Mouse (Mus musculus) hindbrain, embryonic 11.5 days (tissue): ENCODE results near the gene Cuedc1. TPM values are rescaled to one million over a fixed set of nuclear protein-coding genes. Genes with fewer than 3 reads are reported as not detected.

Experiments used
- ATAC-seq: fragments of 200-750 bp; cut with Nextera tagmentation; 2 replicates; pipeline ENCODE4 v1.8.0; 2017; ENCODE audit warnings: mild to moderate bottlenecking, moderate TSS enrichment, moderate library complexity; ENCODE audit not compliant: low FRiP score
- DNase-seq: peaks from one replicate; pipeline ENCODE4 v3.0.0-alpha.2; 2015; ENCODE audit warnings: low spot score
- H3K27ac ChIP-seq: fragments of 300-500 bp; sonication (generic); 2 replicates; pipeline ENCODE4 v1.5.1; 2014; ENCODE audit warnings: mild to moderate bottlenecking, low read depth, low read length
- H3K27me3 ChIP-seq: fragments of 300-500 bp; sonication (generic); 2 replicates; pipeline ENCODE4 v1.6.1; 2014; ENCODE audit warnings: mild to moderate bottlenecking, low read length, moderate library complexity, mixed read lengths; ENCODE audit not compliant: control insufficient read depth, insufficient read depth
- H3K36me3 ChIP-seq: fragments of 300-500 bp; sonication (generic); 2 replicates; pipeline ENCODE4 v1.6.1; 2014; ENCODE audit warnings: mild to moderate bottlenecking, low read length, moderate library complexity, mixed read lengths; ENCODE audit not compliant: control insufficient read depth, insufficient read depth
- H3K4me1 ChIP-seq: fragments of 300-500 bp; sonication (generic); replicated peaks from 2 replicates; pipeline ENCODE4 v1.6.1; 2014; ENCODE audit warnings: low read length, mixed read lengths; ENCODE audit not compliant: control insufficient read depth, insufficient read depth
- H3K4me2 ChIP-seq: fragments of 300-500 bp; sonication (generic); replicated peaks from 2 replicates; pipeline ENCODE4 v1.6.1; 2014; ENCODE audit warnings: mild to moderate bottlenecking, low read depth, low read length
- H3K4me3 ChIP-seq: fragments of 300-500 bp; sonication (generic); 2 replicates; pipeline ENCODE4 v1.5.1; 2014; ENCODE audit warnings: low read depth, low read length
- H3K9ac ChIP-seq: fragments of 300-500 bp; sonication (generic); 2 replicates; pipeline ENCODE4 v1.6.1; 2014; ENCODE audit warnings: low read depth, low read length
- H3K9me3 ChIP-seq: fragments of 300-500 bp; sonication (generic); 2 replicates; pipeline ENCODE4 v1.6.1; 2016; ENCODE audit warnings: low read length; ENCODE audit not compliant: control insufficient read depth
- WGBS: fragments of 180-500 bp; shearing (Covaris S2); extraction: QIAGEN DNeasy Blood & Tissue Kit; methylation state at CpG from one replicate; pipeline ENCODE4 v1.1.7; 2014; 5-methylcytosine and 5-hydroxymethylcytosine counted together
- polyA plus RNA-seq: library from polyadenylated mRNA; unstranded; fragments of >200 nt; fragmentation: Nextera tagmentation; extraction: Ambion mirVana; gene quantifications from 2 replicates; pipeline ENCODE4 v1.2.1, GENCODE M21; 2014

The Cuedc1 gene
- polyA plus RNA-seq, 1 experiment from 2014 or later: 17.6 TPM

DNA sequence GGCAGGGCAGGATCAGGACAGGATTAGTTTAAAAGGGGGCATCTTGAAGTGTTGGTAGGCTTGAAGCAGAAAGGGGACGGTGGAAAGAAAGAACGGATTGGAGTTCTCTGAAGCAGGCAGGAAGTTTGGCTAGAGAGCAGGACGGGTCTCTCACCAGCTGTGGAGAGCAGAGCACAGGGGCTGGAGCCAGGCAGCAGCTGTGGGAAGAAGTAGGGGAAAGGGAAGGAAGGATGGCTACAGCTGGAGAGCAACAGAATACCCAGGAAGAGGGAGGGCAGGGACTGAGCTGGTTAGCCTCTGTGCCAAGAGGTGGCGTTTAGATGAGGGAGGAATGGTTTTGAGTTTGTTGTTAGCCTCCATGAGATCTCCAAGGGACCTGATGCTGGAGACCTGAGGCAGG lies 685 bp upstream of the Cuedc1 start:
- Histone ChIP-seq H3K27ac (no peak overlapping the region), H3K4me3 (no peak overlapping the region), H3K27me3 (no peaks in the 10 kb centered on the region), H3K9ac (no peak overlapping the region), H3K9me3 (no peaks in the 10 kb centered on the region), H3K4me2 (no peak overlapping the region), H3K4me1 (peaks cover 6% of the 10 kb centered on the region), H3K36me3 (no peaks in the 10 kb centered on the region)
- 15% methylated on average over 4 of the region's 4 CpGs for WGBS
- ATAC-seq (no peak), DNase-seq (no peak)

- Histone ChIP-seq H3K9me3 (no peaks in the 10 kb centered on the region), H3K27ac (peak overlapping the region; percentile 92), H3K27me3 (no peaks in the 10 kb centered on the region), H3K4me3 (peak overlapping the region; percentile 70), H3K4me1 (peaks cover 6% of the 10 kb centered on the region), H3K9ac (peak overlapping the region; percentile 96), H3K36me3 (no peaks in the 10 kb centered on the region), H3K4me2 (peak overlapping the region; percentile 77)
- ATAC-seq: peak; percentile 78
- DNase-seq: peak; percentile 85
- WGBS: 1% methylated on average over 62 of the region's 95 CpGs
Observed at GRCm38 (mm10) chr11:88098787-88099598, 1.1 kb downstream of the Cuedc1 start.

- DNase-seq (peak; percentile 76), ATAC-seq (peak; percentile 46)
- no peaks in the 10 kb centered on the region for H3K27me3 ChIP-seq
- H3K4me3 ChIP-seq: peak overlapping the region; percentile 70
- H3K27ac ChIP-seq: peak overlapping the region; percentile 92
- 0% methylated on average over 25 of the region's 38 CpGs for WGBS
- H3K9ac ChIP-seq: peak overlapping the region; percentile 96
- H3K9me3 ChIP-seq: no peaks in the 10 kb centered on the region
- H3K4me1 ChIP-seq: peaks cover 6% of the 10 kb centered on the region
- H3K4me2 ChIP-seq: peak overlapping the region; percentile 77
- H3K36me3 ChIP-seq: no peaks in the 10 kb centered on the region
Observed at GRCm38 (mm10) chr11:88099599-88100023, 1.8 kb downstream of the Cuedc1 start.

GRCm38 (mm10) chr11:88100170-88100569 lies 2.3 kb downstream of the Cuedc1 start:
- Histone ChIP-seq H3K9ac (no peak overlapping the region; the same call in 1 of the 2 replicates), H3K9me3 (no peaks in the 10 kb centered on the region), H3K4me2 (peak overlapping the region; percentile 77), H3K4me1 (peaks cover 6% of the 10 kb centered on the region), H3K27me3 (no peaks in the 10 kb centered on the region), H3K36me3 (no peaks in the 10 kb centered on the region), H3K4me3 (peak overlapping the region; percentile 70), H3K27ac (no peak overlapping the region)
- no peak for DNase-seq
- no peak for ATAC-seq
- WGBS: 30% methylated on average over 4 of the region's 4 CpGs

DNA sequence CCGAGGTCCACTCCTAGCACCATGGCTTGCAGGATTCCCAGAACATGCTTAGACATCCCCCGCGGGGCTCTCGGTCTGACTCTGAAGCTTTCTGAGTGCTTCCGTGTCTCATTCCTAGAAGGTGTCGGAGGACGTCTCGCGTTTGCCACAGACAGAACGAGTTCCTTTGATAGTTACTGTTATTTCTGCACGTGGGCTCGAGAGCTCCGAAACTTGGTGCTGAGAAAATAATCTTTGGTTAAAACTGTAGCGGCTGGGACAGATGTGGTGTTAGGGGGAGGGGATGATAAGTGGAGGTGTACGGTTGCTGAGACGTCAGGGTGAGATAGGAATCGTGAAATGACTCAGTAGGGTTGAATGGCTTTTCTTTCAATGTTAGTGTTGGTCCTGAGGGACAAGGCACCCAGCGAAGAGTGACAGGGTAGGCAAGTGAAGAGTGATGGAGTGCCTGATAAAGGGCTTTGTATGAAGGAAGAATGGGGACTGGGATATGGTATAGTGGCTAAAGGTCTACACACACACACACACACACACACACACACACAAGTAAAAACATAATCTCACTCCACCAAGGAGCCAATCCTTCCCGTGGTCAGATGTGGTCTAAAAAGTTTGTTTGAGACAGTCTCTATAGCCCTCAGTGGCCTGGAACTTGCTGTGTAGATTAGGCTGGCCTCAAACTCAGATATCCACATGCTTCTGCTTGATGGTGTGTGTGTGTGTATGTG lies 5.5 kb downstream of the Cuedc1 start:
- no peak overlapping the region for H3K27ac ChIP-seq
- WGBS: 87% methylated on average over 19 of the region's 19 CpGs
- no peaks in the 10 kb centered on the region for H3K27me3 ChIP-seq
- ATAC-seq (no peak), DNase-seq (no peak)
- no peak overlapping the region for H3K4me3 ChIP-seq
- H3K9me3 ChIP-seq: no peaks in the 10 kb centered on the region
- H3K9ac ChIP-seq: no peak overlapping the region
- H3K36me3 ChIP-seq: no peaks in the 10 kb centered on the region
- peaks cover 6% of the 10 kb centered on the region for H3K4me1 ChIP-seq
- H3K4me2 ChIP-seq: no peak overlapping the region

DNA sequence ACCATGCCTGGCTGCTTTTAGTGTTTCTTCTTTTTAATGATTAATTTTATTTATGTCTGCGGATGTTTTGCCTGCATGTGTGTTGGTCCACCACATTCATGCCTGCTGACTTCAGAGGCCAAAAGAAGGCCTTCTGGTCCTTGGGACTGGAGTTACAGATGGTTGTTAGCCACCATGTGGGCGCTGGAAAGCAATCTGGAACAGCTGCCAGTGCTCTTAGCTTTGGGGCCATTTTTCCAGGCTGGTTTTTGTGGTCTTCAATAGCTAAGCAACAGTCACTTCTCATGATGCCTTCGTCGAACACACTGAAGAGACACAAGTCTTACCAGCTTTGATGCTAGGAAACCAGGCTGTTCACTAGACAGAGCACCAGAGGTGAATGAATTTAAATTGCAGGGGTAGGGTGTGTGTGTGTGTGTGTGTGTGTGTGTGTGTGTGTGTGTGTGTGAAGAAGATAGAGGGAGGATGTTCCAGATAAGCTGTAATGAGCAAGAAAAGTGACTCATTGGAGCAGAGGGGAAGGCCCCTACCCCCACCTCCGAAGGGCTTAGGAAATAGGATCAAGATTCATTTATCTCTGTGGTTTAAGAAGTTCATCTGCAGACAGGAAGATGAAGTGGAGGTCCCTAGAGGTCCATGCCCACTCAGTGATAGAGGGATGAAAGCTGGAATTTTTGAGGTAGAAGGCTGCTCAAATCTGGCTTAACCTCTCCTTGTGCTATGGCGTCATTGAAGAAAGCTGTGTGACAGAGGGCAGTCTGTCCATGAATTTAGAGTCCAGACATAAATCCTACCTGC lies 7.8 kb downstream of the Cuedc1 start:
- ATAC-seq (no peak), DNase-seq (no peak)
- Histone ChIP-seq H3K4me3 (no peak overlapping the region), H3K4me2 (no peak overlapping the region), H3K9me3 (no peaks in the 10 kb centered on the region), H3K27ac (no peak overlapping the region), H3K4me1 (peaks cover under 1% of the 10 kb centered on the region; the same call in 1 of the 2 replicates), H3K9ac (no peak overlapping the region), H3K27me3 (no peaks in the 10 kb centered on the region), H3K36me3 (no peaks in the 10 kb centered on the region)
- WGBS: 82% methylated on average over 6 of the region's 6 CpGs

DNA sequence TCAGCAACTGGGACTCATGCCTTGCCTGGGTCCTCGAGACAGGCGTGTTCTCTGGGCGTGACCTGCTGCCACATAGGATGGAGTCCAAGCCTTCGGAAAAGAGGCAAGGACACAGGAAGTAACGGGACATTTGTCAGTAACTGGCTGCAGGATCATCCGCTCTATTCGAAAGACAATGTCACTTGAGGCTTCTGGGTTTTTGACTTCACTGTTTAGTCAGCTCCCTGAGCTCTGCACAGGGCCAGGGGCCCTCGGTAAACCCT lies 8.4 kb downstream of the Cuedc1 start:
- no peak for DNase-seq
- Histone ChIP-seq H3K9ac (no peak overlapping the region), H3K4me3 (no peak overlapping the region), H3K4me1 (no peaks in the 10 kb centered on the region; the same call in 1 of the 2 replicates), H3K9me3 (no peaks in the 10 kb centered on the region), H3K27me3 (no peaks in the 10 kb centered on the region; the same call in 1 of the 2 replicates), H3K36me3 (no peaks in the 10 kb centered on the region), H3K4me2 (no peak overlapping the region), H3K27ac (no peak overlapping the region)
- ATAC-seq: no peak
- WGBS: 85% methylated on average over 8 of the region's 8 CpGs

DNA sequence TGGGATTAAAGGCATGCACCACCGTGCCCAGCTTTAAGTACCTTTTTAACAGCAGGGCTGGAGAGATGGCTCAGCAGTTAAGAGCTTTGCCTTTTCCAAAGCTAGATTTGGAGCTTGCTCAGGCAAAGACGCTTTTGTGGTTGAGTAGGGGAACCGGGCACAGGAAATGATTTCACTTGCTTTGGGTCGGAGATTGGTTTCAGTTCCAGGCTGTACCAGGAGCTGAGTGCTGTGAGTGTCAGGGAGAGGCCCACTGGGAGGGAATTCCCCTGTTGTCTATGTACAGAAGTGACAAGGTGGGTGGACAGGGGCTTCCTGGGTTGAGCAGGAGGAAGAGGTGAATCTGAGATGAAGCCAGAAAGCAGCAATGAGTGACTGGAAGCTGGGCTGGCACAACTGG lies 9.5 kb downstream of the Cuedc1 start:
- 88% methylated on average over 4 of the region's 4 CpGs for WGBS
- Histone ChIP-seq H3K4me3 (no peak overlapping the region), H3K4me2 (no peak overlapping the region), H3K27me3 (no peaks in the 10 kb centered on the region; the same call in 1 of the 2 replicates), H3K36me3 (no peaks in the 10 kb centered on the region), H3K27ac (no peak overlapping the region), H3K4me1 (no peaks in the 10 kb centered on the region; the same call in 1 of the 2 replicates), H3K9me3 (no peaks in the 10 kb centered on the region), H3K9ac (no peak overlapping the region)
- ATAC-seq (no peak), DNase-seq (no peak)
